Mouse (Mus musculus) left cerebral cortex, adult 2 months (tissue): Measurements from ENCODE around the gene Tardbp. TPM values are rescaled to one million over a fixed set of nuclear protein-coding genes. Genes with fewer than 3 reads are reported as not detected.
A peak's percentile ranks its signal among the peaks of the same experiment; 100 is the strongest.

ENCODE experiments used
- DNase-seq, 2 experiments: peaks; one replicate each; pipeline ENCODE4 v3.0.0; 2021 to 2022; ENCODE audit warnings: low spot score in 2 of 2, mixed read lengths in 1 of 2; ENCODE audit errors: extremely low spot score in 1 of 2
- H3K27ac ChIP-seq: fragments of 200-600 bp; 2 replicates; pipeline ENCODE4 v1.8.1; 2022
- H3K4me3 ChIP-seq: fragments of 200-600 bp; 2 replicates; pipeline ENCODE4 v1.8.1; 2022
- CTCF ChIP-seq: fragments of 200-600 bp; IDR thresholded peaks from 2 replicates; pipeline ENCODE4 v1.8.1; 2022; ENCODE audit warnings: antibody characterized with exemption, mild to moderate bottlenecking, moderate library complexity
- intact Hi-C: fragments of 180-260 bp; cut with DNase I; formaldehyde crosslinking; loops from one replicate; pipeline ENCODE4 v1.15.1; 2025
- long read RNA-seq, 2 experiments: library from polyadenylated mRNA; stranded (forward); transcript quantifications; one replicate each; pipeline ENCODE4 v2.0.0; 2021; ENCODE audit warnings: borderline mapping rate in 2 of 2
- total RNA-seq, 2 experiments: library from RNA; stranded (reverse); gene quantifications; 2 replicates each; pipeline ENCODE4 v1.2.3; 2021

The Tardbp gene
- total RNA-seq: 100 to 1,000 TPM; 198 to 208 TPM
- long read RNA-seq, experiment 1, full-length matches to known transcripts: 27 of 51 reads
- long read RNA-seq, experiment 1, partial matches to known transcripts: 1 of 51 reads
- long read RNA-seq, experiment 1, other reads (novel, unspliced or antisense): 23 of 51 reads
- long read RNA-seq, experiment 2, full-length matches to known transcripts: 16 of 43 reads
- long read RNA-seq, experiment 2, partial matches to known transcripts: 5 of 43 reads
- long read RNA-seq, experiment 2, other reads (novel, unspliced or antisense): 22 of 43 reads

- peak within 1 kb of the TSS; percentile 100 for H3K27ac ChIP-seq
- H3K4me3 ChIP-seq: peak within 1 kb of the TSS; percentile 80
- intact Hi-C loops: no loop called here
- TF ChIP-seq CTCF: no peak; the same call in 1 of the 2 replicates
- DNase-seq: peak; percentile 93 to 95
Measured at GRCm38 (mm10) chr4:148626623-148627185, at the start of gene Tardbp. TSS of gene Tardbp (minus strand) at chr4:148627019.

GRCm38 (mm10) chr4:148676188-148676960 lies 49.6 kb upstream of the Tardbp start:
- DNase-seq: no peak
- TF ChIP-seq CTCF: no peak
- intact Hi-C loops: no loop called here
- no peak overlapping the region for H3K27ac ChIP-seq
- no peak overlapping the region for H3K4me3 ChIP-seq

GRCm38 (mm10) chr4:148675043-148675442 lies 48.2 kb upstream of the Tardbp start:
- DNase-seq: no peak
- no peak for TF ChIP-seq CTCF
- H3K4me3 ChIP-seq: no peak overlapping the region
- no peak overlapping the region for H3K27ac ChIP-seq
- intact Hi-C loops: no loop called here

GRCm38 (mm10) chr4:148671230-148671947 lies 44.6 kb upstream of the Tardbp start:
- no peak for DNase-seq
- TF ChIP-seq CTCF: no peak
- intact Hi-C loops: no loop called here

GRCm38 (mm10) chr4:148667006-148667755 lies 40.4 kb upstream of the Tardbp start:
- intact Hi-C loops: no loop called here
- no peak for TF ChIP-seq CTCF
- no peak for DNase-seq
- Histone ChIP-seq H3K27ac (no peak overlapping the region), H3K4me3 (no peak overlapping the region)

More at GRCm38 (mm10) chr4:148671230-148671947, 44.6 kb upstream of the Tardbp start:
- H3K4me3 ChIP-seq: no peak overlapping the region
- no peak overlapping the region for H3K27ac ChIP-seq

GRCm38 (mm10) chr4:148664021-148664420 lies 37.2 kb upstream of the Tardbp start:
- TF ChIP-seq CTCF: no peak
- Histone ChIP-seq H3K4me3 (no peak overlapping the region), H3K27ac (no peak overlapping the region)
- no peak for DNase-seq
- intact Hi-C loops: no loop called here

- DNase-seq: no peak
- no peak overlapping the region for H3K27ac ChIP-seq
- H3K4me3 ChIP-seq: no peak overlapping the region
- no peak for TF ChIP-seq CTCF
- intact Hi-C loops: no loop called here
Measured at GRCm38 (mm10) chr4:148663326-148663725, 36.5 kb upstream of the Tardbp start.

- DNase-seq: peak; percentile 42 to 49
- peak; percentile 88 for TF ChIP-seq CTCF
- Histone ChIP-seq H3K27ac (no peak overlapping the region), H3K4me3 (no peak overlapping the region)
- intact Hi-C loops: no loop called here
Measured at GRCm38 (mm10) chr4:148662168-148662965, 35.5 kb upstream of the Tardbp start.

GRCm38 (mm10) chr4:148660174-148660573 lies 33.4 kb upstream of the Tardbp start:
- intact Hi-C loops: no loop called here
- no peak for DNase-seq
- no peak overlapping the region for H3K4me3 ChIP-seq

GRCm38 (mm10) chr4:148657776-148658175 lies 31.0 kb upstream of the Tardbp start:
- Histone ChIP-seq H3K4me3 (no peak overlapping the region), H3K27ac (no peak overlapping the region)
- intact Hi-C loops: no loop called here
- TF ChIP-seq CTCF: no peak
- DNase-seq: no peak

More at GRCm38 (mm10) chr4:148660174-148660573, 33.4 kb upstream of the Tardbp start:
- no peak for TF ChIP-seq CTCF
- H3K27ac ChIP-seq: no peak overlapping the region
